Mouse (Mus musculus): ENCODE data around the gene Rnase13. TPM values are rescaled to one million over a fixed set of nuclear protein-coding genes. Genes with fewer than 3 reads are reported as not detected.

Gene Rnase13
- polyA plus RNA-seq, 1 experiment from 2014 or later, result not detected

GRCm38 (mm10) chr14:51892191-51892939 lies 30.2 kb downstream of the Rnase13 start, which contains the start of gene Slc39a2:
Gene Slc39a2 (plus strand): TSS chr14:51892889.
- Histone ChIP-seq H3K4me2 (ENCODE audit: low read length) (no peak within 1 kb of the TSS), H3K27me3 (replicated peaks; ENCODE audit: control insufficient read depth, insufficient read depth, low read length) (no peaks in the 10 kb centered on the region), H3K9me3 (replicated peaks; ENCODE audit: control insufficient read depth, low read length) (no peaks in the 10 kb centered on the region), H3K4me3 (ENCODE audit: low read depth, low read length) (no peak within 1 kb of the TSS), H3K4me1 (ENCODE audit: control insufficient read depth, insufficient read depth, low read length) (no peaks in the 10 kb centered on the region), H3K9ac (ENCODE audit: low read length) (no peak within 1 kb of the TSS), H3K36me3 (ENCODE audit: control insufficient read depth, insufficient read depth, low read length) (peaks cover 64% of the 10 kb centered on the region), H3K27ac (ENCODE audit: low read depth, low read length) (no peak within 1 kb of the TSS)
- WGBS, result 95% methylated on average over 9 of the region's 9 CpGs
- DNase-seq (ENCODE audit: low spot score), result no peak
- no peak for ATAC-seq

GRCm38 (mm10) chr14:51889833-51890232 lies 32.7 kb downstream of the Rnase13 start:
- H3K27me3 ChIP-seq (replicated peaks; ENCODE audit: control insufficient read depth, insufficient read depth, low read length), result no peaks in the 10 kb centered on the region
- peaks cover 10% of the 10 kb centered on the region; the same call in 1 of the 2 replicates for H3K4me1 ChIP-seq (ENCODE audit: control insufficient read depth, insufficient read depth, low read length)
- no peaks in the 10 kb centered on the region for H3K9me3 ChIP-seq (replicated peaks; ENCODE audit: control insufficient read depth, low read length)
- WGBS, result 90% methylated on average over 6 of the region's 6 CpGs
- H3K4me3 ChIP-seq (ENCODE audit: low read depth, low read length), result no peak overlapping the region
- DNase-seq (ENCODE audit: low spot score) (no peak), ATAC-seq (no peak)
- H3K9ac ChIP-seq (ENCODE audit: low read length), result no peak overlapping the region
- H3K36me3 ChIP-seq (ENCODE audit: control insufficient read depth, insufficient read depth, low read length), result peaks cover 66% of the 10 kb centered on the region
- H3K27ac ChIP-seq (ENCODE audit: low read depth, low read length), result no peak overlapping the region
- H3K4me2 ChIP-seq (ENCODE audit: low read length), result no peak overlapping the region

- no peak for ATAC-seq
- H3K27me3 ChIP-seq (replicated peaks; ENCODE audit: control insufficient read depth, insufficient read depth, low read length), result no peaks in the 10 kb centered on the region
- no peaks in the 10 kb centered on the region for H3K9me3 ChIP-seq (replicated peaks; ENCODE audit: control insufficient read depth, low read length)
- peaks cover 41% of the 10 kb centered on the region for H3K36me3 ChIP-seq (ENCODE audit: control insufficient read depth, insufficient read depth, low read length)
- H3K4me3 ChIP-seq (ENCODE audit: low read depth, low read length), result 0 out of 2 replicates have a peak overlapping the region, but pooled peaks have one; percentile 68
- H3K4me1 ChIP-seq (ENCODE audit: control insufficient read depth, insufficient read depth, low read length), result peaks cover 10% of the 10 kb centered on the region; the same call in 1 of the 2 replicates
- no peak overlapping the region for H3K27ac ChIP-seq (ENCODE audit: low read depth, low read length)
- 47% methylated on average over 6 of the region's 6 CpGs for WGBS
- H3K4me2 ChIP-seq (ENCODE audit: low read length), result peak overlapping the region; percentile 86
- no peak for DNase-seq (ENCODE audit: low spot score)
- H3K9ac ChIP-seq (ENCODE audit: low read length), result no peak overlapping the region
Observed at GRCm38 (mm10) chr14:51886051-51886450, 36.5 kb downstream of the Rnase13 start.

GRCm38 (mm10) chr14:51884598-51885331 lies 37.8 kb downstream of the Rnase13 start, which contains the start of gene Mettl17:
Gene Mettl17 (plus strand): TSS chr14:51884842.
- Histone ChIP-seq H3K9me3 (replicated peaks; ENCODE audit: control insufficient read depth, low read length) (no peaks in the 10 kb centered on the region), H3K27ac (ENCODE audit: low read depth, low read length) (peak within 1 kb of the TSS; percentile 86), H3K9ac (ENCODE audit: low read length) (peak within 1 kb of the TSS; percentile 79), H3K4me3 (ENCODE audit: low read depth, low read length) (peak within 1 kb of the TSS; percentile 68), H3K27me3 (replicated peaks; ENCODE audit: control insufficient read depth, insufficient read depth, low read length) (no peaks in the 10 kb centered on the region), H3K4me1 (ENCODE audit: control insufficient read depth, insufficient read depth, low read length) (peaks cover 10% of the 10 kb centered on the region; the same call in 1 of the 2 replicates), H3K36me3 (ENCODE audit: control insufficient read depth, insufficient read depth, low read length) (peaks cover 31% of the 10 kb centered on the region), H3K4me2 (ENCODE audit: low read length) (peak within 1 kb of the TSS; percentile 86)
- DNase-seq (ENCODE audit: low spot score) (peak; percentile 99), ATAC-seq (peak; percentile 98)
- under 1% methylated on average over 43 of the region's 43 CpGs for WGBS

GRCm38 (mm10) chr14:51884031-51884544 lies 38.5 kb downstream of the Rnase13 start:
- DNase-seq (ENCODE audit: low spot score) (peak; percentile 56), ATAC-seq (peak; percentile 49)
- WGBS, result 1% methylated on average over 14 of the region's 14 CpGs
- Histone ChIP-seq H3K27ac (ENCODE audit: low read depth, low read length) (peak overlapping the region; percentile 86), H3K36me3 (ENCODE audit: control insufficient read depth, insufficient read depth, low read length) (peaks cover 25% of the 10 kb centered on the region), H3K4me2 (ENCODE audit: low read length) (peak overlapping the region; percentile 86), H3K4me3 (ENCODE audit: low read depth, low read length) (peak overlapping the region; percentile 68), H3K27me3 (replicated peaks; ENCODE audit: control insufficient read depth, insufficient read depth, low read length) (no peaks in the 10 kb centered on the region), H3K4me1 (ENCODE audit: control insufficient read depth, insufficient read depth, low read length) (peaks cover 10% of the 10 kb centered on the region; the same call in 1 of the 2 replicates), H3K9me3 (replicated peaks; ENCODE audit: control insufficient read depth, low read length) (no peaks in the 10 kb centered on the region), H3K9ac (ENCODE audit: low read length) (peak overlapping the region; percentile 58)

GRCm38 (mm10) chr14:51883527-51884030 lies 39.0 kb downstream of the Rnase13 start:
- WGBS, result 0% methylated on average over 4 of the region's 4 CpGs
- peak overlapping the region; percentile 68 for H3K4me3 ChIP-seq (ENCODE audit: low read depth, low read length)
- DNase-seq (ENCODE audit: low spot score), result peak; percentile 87
- peaks cover 20% of the 10 kb centered on the region for H3K36me3 ChIP-seq (ENCODE audit: control insufficient read depth, insufficient read depth, low read length)
- ATAC-seq, result peak; percentile 36
- no peak overlapping the region for H3K9ac ChIP-seq (ENCODE audit: low read length)
- H3K9me3 ChIP-seq (replicated peaks; ENCODE audit: control insufficient read depth, low read length), result no peaks in the 10 kb centered on the region
- H3K27ac ChIP-seq (ENCODE audit: low read depth, low read length), result no peak overlapping the region
- no peaks in the 10 kb centered on the region for H3K27me3 ChIP-seq (replicated peaks; ENCODE audit: control insufficient read depth, insufficient read depth, low read length)
- H3K4me1 ChIP-seq (ENCODE audit: control insufficient read depth, insufficient read depth, low read length), result peaks cover 10% of the 10 kb centered on the region; the same call in 1 of the 2 replicates
- H3K4me2 ChIP-seq (ENCODE audit: low read length), result peak overlapping the region; percentile 86

GRCm38 (mm10) chr14:51877517-51877916 lies 45.1 kb downstream of the Rnase13 start:
- Histone ChIP-seq H3K27me3 (replicated peaks; ENCODE audit: control insufficient read depth, insufficient read depth, low read length) (no peaks in the 10 kb centered on the region), H3K4me3 (ENCODE audit: low read depth, low read length) (no peak overlapping the region), H3K9ac (ENCODE audit: low read length) (no peak overlapping the region), H3K9me3 (replicated peaks; ENCODE audit: control insufficient read depth, low read length) (no peaks in the 10 kb centered on the region), H3K4me2 (ENCODE audit: low read length) (no peak overlapping the region), H3K4me1 (ENCODE audit: control insufficient read depth, insufficient read depth, low read length) (no peaks in the 10 kb centered on the region), H3K27ac (ENCODE audit: low read depth, low read length) (no peak overlapping the region), H3K36me3 (ENCODE audit: control insufficient read depth, insufficient read depth, low read length) (no peaks in the 10 kb centered on the region)
- ATAC-seq (no peak), DNase-seq (ENCODE audit: low spot score) (no peak)
- WGBS, result 92% methylated on average over 3 of the region's 3 CpGs

GRCm38 (mm10) chr14:51871741-51872140 lies 50.8 kb downstream of the Rnase13 start:
- Histone ChIP-seq H3K9ac (ENCODE audit: low read length) (no peak overlapping the region), H3K9me3 (replicated peaks; ENCODE audit: control insufficient read depth, low read length) (no peaks in the 10 kb centered on the region), H3K4me1 (ENCODE audit: control insufficient read depth, insufficient read depth, low read length) (no peaks in the 10 kb centered on the region), H3K4me3 (ENCODE audit: low read depth, low read length) (no peak overlapping the region), H3K36me3 (ENCODE audit: control insufficient read depth, insufficient read depth, low read length) (no peaks in the 10 kb centered on the region), H3K4me2 (ENCODE audit: low read length) (no peak overlapping the region), H3K27ac (ENCODE audit: low read depth, low read length) (no peak overlapping the region), H3K27me3 (replicated peaks; ENCODE audit: control insufficient read depth, insufficient read depth, low read length) (no peaks in the 10 kb centered on the region)
- WGBS, result 83% methylated on average over 9 of the region's 9 CpGs
- ATAC-seq (no peak), DNase-seq (ENCODE audit: low spot score) (no peak)
